Mouse (Mus musculus) small intestine, adult 2 months (tissue): ENCODE results near the gene Tfam.

Experiments
- CTCF ChIP-seq: fragments of 200-500 bp; IDR thresholded peaks from 2 replicates; pipeline ENCODE4 v1.5.1; 2012; ENCODE audit warnings: low read depth, mild to moderate bottlenecking, control low read depth, inconsistent platforms, low read length, moderate library complexity, mixed read lengths; ENCODE audit not compliant: insufficient replicate concordance, insufficient read length; ENCODE audit errors: extremely low read depth
- POLR2A ChIP-seq: fragments of 200-500 bp; IDR thresholded peaks from 2 replicates; pipeline ENCODE4 v1.6.1; 2012; ENCODE audit warnings: low read depth, mild to moderate bottlenecking, control low read depth, inconsistent platforms, low read length, moderate library complexity

DNA sequence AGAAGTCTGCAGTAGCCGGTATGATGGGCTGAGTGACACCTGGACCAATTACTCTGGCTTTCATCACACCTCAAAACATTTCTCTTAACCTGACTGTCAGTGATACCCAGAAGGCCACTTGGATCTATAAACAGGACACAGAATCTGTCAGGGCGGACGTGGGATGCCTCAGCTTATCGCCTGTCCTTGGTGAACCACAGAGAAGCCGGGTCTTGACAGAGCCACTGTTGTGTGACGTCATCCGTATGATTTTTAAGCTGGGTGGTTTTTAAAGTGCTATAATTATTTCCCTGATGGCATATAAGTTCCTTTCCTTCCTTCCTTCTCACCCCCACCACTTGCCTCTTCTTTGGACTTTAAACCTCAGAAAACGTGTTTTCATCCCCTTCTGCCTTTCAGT lies 20.4 kb upstream of the Tfam start:
- TF ChIP-seq CTCF (no peak), POLR2A (no peak)
